Mouse (Mus musculus) adrenal gland, postnatal 0 days (tissue): Measurements from ENCODE around the gene Gm14401. TPM values are rescaled to one million over a fixed set of nuclear protein-coding genes. Genes with fewer than 3 reads are reported as not detected.

ENCODE experiments used
- polyA plus RNA-seq: library from polyadenylated mRNA; unstranded; fragments of >200 nt; fragmentation: Nextera tagmentation; extraction: Ambion mirVana; gene quantifications from 2 replicates; pipeline ENCODE4 v1.2.1, GENCODE M21; 2015

Gm14401 gene
- 0.22 TPM in 1 of 2 replicates, not detected in the other for polyA plus RNA-seq

DNA sequence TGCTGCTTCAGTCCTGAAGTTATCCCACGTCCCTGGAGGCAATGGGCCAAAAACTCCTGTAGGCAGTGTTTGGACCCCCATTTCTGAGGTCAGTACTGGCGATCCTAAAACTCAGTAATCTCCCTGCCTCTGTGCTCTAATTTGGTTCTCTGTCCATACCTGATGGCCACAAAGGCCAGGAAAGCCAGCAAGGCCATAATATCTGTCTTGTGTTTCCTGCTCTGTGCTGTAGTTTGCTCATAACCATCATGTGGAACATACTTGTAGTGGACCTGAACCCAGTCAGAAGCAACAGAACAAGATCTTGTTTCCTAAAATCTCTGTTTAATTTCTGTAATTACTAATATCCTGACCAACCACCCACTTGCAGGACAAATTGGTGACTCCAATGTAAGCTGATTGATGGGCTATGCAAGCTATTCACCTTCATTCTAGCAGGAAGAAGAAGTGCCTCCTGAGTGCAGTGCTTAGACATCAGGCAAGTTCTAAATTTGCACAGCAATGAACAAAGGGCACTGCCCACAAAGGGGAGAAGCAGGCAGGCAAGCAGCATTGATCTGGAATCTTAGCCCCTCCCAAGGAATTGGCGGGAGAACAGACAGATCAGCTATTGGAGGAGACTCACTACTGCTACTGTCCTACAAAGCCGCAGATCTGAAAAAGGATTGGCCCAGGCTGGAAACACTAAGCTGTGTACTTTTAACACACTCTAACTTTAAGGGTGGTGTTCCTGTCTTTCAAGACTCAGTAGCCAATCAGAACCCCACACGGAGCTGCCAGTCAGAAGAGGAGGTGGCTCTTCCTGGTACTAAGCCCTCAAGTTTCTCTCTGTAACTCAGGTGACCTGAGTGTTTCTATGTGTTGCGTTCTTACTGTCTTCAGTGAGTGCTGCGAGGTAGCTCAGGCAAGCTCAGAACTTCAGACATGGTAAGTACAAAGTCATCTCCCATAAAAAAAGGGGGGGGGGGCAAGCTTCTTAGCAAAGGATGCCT is at the start of gene Gm14401:
TSS of gene Gm14401 (plus strand) at position 889 of the 992 bp plus-strand sequence.

Other genes starting within 250 kb of the Gm14401 start
- gene Gm14408, start 243.2 kb upstream of the Gm14401 start, polyA plus RNA-seq, result not detected in 2 replicates
- 10.0 and 13.5 TPM in 2 replicates for gene Gm14296, start 146.5 kb upstream of the Gm14401 start, polyA plus RNA-seq
- 25.2 and 29.7 TPM in 2 replicates for gene Gm14419, start 73.4 kb upstream of the Gm14401 start, polyA plus RNA-seq
- 49.7 and 68.3 TPM in 2 replicates for gene Gm14410, start 132.1 kb downstream of the Gm14401 start, polyA plus RNA-seq
- gene Gm14409, start 192.7 kb downstream of the Gm14401 start, polyA plus RNA-seq, result not detected in 2 replicates
- gene Gm14412, start 250.0 kb downstream of the Gm14401 start, polyA plus RNA-seq, result 0.13 and 0.46 TPM in 2 replicates